Mouse (Mus musculus) neural tube, embryonic 10.5 days (tissue): ENCODE data around the gene Myo10.

ENCODE experiments used
- DNase-seq: peaks from one replicate; pipeline ENCODE4 v3.0.0-alpha.2; 2017; ENCODE audit warnings: low spot score; ENCODE audit errors: extremely low spot score

Gene Myo10

DNA sequence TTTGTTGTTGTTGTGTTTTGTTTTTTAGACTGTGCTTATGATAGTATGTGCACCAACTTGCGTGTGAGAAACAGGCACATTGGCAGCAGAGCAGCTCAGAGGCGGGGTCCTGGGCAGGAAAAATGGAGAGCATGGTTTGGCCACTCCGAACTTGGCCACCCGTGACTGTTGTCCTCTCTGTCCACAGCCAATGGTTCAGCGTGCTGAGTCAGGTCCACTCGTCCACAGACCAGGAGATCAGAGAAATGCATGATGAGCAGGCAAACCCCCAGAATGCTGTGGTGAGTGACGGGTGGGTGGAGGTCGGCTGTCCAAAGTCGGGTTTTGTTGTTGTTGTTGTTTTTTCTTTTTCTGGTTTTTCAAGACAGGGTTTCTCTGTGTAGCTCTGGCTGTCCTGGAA lies 173.2 kb downstream of the Myo10 start:
- DNase-seq = no peak

DNA sequence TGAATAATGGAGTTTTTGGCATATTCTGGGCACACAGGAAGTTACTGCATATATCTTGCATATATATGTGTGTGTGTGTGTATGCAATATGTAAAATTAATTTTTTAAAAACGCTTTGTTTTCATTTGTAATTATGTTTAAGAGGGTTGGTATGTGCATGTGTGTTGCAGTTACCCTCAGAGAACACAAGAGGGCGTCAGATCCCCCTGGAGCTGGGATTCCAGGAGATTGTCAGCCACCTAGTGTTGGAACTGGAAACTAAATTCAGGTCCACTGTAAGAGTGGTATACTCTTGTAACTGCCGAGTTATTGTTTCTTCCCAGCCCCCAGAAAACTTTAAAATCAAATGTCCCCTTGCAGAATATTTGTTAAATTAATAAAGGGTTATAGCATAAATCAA lies 174.0 kb downstream of the Myo10 start:
- no peak for DNase-seq

DNA sequence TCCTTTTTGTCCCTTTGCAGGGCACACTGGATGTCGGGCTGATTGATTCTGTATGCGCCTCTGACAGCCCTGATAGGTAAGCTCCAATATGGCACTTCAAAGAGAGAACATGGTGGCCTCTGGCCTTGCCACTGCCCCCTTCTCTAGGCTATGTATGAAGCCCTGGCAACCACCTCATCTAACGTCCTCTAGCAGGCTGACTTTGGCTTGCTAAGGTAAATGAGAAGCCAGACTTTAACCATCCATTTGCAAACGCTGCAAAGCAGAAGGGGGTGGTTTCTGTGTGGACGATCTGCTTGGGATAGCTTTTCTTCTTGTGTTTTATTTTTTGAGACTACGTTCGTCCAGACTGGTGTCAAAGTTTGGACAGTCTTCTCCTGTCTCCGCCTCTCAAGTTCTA lies 174.9 kb downstream of the Myo10 start:
- no peak for DNase-seq

DNA sequence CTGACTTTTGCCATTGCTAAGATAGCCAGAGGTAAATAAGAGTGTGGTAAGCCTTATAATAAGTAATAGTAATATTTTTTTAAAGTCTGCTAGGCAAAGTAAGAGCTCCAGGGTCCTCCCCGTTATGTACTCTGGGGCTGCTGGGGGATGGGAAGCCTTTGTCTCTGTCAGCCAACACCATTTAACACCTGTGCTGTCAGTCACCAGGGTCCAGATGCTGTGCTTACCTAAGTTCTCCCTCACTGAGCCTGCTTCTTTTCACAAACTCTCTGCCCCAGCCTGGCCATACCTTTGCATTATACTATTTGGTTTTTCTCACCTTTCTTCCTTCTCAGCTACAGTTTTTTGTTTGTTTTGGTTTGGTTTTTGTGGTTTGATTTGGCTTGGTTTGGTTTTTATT lies 175.6 kb downstream of the Myo10 start:
- DNase-seq = no peak

DNA sequence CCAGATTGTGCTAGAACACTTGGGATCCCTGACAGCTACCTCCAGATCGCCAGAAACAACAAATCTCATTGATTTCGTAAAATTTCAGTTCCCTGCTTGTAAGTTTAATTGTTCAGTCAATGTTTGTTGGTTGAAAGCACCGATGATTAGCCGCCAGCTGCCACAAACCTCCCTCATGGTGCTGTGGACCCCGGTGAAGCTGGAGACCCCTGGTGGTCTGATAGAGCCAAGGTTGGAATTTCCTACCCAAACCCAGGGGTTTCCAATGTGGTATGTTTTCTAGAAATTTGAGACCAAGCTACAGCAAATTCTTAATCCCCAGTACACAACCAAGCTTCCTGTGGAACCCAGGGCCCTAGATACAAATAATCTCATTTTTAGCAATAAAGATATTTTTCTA lies 179.4 kb downstream of the Myo10 start:
- DNase-seq = no peak

DNA sequence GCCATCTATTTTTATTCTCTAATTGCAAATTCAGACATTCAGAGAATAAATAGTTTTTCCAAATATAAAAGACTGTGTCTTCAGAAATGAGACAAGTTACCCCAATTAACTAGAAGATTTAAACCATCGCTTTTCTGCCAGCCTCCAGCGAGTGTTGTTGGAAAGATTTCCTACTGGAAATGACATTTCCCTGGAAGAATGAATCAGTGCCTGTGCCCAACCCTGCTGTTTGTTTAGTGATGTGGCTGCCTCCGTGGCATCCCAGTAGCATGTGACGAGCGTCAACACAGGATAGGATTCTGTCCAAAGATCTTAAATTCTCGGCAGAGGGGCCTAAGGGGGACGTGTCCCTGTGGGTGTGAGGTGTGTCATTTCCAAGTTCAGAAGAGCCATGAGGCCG lies 179.9 kb downstream of the Myo10 start:
- no peak for DNase-seq

DNA sequence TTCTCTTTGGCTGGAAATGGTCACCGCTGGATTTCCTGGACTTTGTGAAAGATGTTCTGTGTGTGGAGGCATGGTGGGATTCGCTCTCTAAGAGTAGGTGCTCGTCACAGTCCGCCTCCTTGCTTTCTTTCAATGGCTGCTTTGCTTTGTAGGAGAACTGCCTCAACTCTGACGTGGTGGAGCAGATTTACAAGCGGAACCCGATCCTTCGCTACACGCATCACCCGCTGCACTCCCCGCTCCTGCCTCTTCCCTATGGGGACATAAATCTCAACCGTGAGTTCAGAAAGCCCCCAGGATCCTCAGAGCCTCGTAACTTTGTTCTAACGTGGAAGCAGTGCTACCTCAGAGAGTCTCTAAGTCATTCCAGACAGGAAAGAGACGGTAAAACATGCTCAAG lies 180.8 kb downstream of the Myo10 start:
- no peak for DNase-seq

DNA sequence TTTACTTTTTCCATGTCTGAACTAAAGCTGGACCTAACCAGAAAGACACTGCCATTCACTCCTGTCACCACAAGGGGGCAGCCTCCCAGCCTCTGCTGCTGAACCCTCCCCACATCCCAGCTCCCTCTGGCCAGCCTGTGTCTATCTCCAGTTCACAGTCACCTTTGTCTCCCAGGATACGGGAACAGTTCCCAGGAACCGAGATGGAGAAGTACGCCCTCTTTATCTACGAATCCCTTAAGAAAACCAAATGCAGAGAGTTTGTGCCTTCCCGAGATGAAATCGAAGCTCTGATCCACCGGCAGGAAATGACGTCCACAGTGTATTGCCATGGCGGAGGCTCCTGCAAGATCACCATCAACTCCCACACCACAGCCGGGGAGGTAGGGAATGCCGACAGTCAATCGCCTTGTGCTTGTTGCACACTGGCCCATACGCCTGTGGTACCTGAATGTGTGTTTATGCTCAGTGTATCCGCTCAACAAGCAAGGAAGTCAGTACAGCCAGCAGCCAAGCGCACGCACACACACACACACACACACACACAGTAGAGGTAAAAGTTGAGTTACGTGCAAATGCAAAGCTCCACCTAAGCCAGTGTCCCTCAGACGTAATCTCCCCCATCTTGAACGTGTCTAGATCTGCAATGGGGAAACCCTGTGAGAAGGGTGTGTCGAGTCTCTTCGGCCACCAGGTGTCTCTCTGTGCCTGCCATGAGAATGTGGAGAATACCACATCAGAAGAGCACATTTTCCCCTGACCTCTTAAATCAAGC lies 183.2 kb downstream of the Myo10 start:
- DNase-seq = peak; percentile 57

DNA sequence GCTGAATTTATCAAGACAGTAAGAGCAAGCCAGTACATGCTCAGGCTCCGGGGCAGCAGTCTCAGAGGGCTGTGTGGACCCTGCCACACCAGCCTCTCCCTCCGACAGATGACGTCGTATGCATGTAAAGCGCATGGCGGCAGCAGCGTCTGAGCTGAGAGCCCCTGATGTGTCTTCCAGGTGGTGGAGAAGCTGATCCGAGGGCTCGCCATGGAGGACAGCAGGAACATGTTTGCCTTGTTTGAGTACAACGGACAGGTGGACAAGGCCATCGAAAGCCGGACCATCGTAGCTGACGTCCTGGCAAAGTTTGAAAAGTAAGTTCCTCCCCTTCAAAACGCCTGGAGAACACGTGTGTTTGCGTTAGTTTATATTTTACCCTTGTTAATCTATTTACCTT lies 184.0 kb downstream of the Myo10 start:
- no peak for DNase-seq

DNA sequence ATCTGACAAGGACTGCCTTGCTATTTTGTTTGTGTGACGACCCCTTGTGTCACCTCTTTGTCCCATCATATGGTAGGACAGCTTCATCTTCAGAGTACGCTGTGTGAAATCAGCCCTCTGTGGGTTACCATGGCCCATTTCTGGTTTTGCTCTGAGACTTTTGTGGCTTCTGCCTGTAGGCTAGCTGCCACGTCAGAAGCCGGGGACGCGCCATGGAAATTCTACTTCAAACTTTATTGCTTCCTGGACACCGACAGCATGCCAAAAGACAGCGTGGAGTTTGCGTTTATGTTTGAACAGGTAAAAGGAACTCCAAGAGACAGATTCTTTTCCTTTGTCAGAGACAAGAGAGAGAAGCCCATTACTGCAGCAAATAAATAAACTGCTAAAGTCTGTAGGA lies 184.6 kb downstream of the Myo10 start:
- no peak for DNase-seq

DNA sequence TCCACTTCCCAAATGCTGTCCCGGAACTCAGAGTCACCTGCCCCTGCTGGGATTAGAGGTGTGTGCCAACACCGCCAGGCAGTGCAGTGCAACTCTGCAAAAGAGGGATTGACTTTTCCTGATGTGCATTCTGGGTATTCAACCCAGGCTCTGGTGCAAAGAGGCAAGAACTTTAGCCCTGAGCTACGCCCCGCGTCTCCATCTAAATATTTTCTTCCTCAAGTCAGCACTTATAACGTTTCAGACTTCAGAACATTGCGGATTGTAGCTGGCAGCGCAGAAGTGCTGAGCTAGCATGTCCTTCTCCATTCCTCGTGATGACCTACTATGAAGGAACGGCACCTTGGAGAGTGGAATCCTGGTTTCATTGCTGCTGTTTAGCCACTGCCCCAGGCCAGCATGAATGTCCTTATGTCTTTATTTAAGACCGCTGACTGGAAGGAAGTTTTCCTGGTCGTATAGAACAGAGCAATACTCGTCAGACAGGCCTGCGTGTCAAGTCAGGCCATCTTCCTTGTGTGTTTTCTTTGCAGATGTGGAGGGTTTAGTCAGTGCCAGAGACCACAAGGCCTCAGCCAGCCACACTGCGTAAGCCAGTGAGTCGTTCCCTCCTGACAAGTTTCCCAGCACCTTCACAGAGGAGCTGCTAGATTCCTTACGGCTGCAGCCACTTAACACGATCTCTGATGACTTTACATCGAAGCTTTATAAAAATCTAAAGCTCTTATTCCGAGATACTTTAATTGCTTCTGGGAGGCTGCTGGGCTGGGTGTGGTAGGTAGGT lies 186.5 kb downstream of the Myo10 start:
- no peak for DNase-seq

DNA sequence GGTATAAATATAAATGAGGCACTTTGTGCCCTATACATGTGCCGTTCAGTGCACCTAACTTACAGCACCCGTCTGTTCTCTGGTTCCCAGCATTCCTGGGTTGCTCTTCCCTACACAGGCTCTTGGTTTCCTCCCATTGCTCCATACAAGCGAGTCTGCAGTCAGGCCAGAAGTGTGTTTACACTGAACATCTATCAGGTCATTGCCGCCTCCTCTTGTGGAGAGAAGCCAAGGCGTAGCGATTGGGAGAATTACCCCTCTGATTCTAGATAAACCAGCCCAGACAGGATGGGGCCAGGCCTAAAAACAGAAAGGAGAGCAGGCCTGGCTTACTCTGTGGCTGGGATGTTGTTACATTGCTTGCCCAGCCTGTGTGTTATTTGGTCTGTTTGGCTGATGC lies 187.3 kb downstream of the Myo10 start:
- DNase-seq = no peak

DNA sequence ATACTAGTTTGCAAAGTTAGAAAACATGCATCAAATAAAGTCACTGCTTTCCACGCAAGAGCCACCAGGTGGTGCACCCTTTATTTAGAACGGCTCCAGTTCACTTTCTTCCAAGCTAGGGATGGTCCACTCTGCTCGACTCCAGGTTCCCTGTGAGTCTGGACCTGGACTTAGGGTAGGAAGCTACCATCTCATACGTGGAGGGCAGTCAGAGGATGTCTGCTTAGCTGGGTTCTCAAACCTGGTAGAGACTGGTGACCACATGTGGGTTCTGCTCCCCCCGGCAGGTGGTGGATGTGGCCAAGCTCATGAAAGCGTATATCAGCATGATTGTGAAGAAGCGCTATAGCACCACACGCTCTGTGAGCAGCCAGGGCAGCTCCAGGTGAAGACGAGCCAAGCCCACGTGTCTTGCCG lies 189.5 kb downstream of the Myo10 start:
- no peak for DNase-seq

DNA sequence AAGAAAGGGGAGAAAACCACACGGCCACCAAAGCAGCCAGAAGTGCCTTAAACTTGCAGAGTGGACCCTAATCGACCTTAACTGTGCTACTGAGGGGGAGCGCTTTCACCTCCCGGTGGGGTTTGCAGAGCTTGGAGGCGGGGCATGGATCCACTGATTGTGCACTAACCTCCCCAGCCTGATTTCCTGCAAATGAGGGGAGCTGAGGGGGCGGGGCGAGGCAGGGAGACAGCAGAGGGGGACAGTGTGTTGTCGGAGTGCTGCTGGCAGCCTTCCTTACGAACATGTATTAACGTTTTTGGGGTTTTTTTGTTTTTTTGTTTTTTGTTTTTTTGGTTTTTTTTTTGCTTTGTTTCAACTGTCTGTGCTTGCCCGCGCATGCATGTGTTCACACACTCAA lies 190.2 kb downstream of the Myo10 start:
- DNase-seq = no peak

DNA sequence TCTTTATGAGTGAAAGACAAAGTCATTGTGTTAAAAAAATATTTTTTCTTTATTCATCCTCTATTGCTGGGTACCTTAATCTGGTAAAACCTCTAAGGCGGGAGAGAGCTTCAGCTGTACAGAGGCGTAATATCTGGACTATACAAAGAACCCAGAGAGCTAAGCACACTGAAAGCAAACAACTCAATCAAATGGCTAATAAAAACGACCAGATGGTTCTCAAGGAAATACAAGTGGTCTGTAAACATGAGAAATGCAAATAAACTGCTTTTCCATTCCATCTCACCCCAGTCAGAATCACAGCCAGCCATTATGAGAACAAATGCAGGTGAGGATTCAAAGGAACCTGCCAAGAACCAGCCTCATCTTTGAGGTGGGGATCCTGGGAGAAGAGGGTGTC lies 192.2 kb downstream of the Myo10 start:
- no peak for DNase-seq

DNA sequence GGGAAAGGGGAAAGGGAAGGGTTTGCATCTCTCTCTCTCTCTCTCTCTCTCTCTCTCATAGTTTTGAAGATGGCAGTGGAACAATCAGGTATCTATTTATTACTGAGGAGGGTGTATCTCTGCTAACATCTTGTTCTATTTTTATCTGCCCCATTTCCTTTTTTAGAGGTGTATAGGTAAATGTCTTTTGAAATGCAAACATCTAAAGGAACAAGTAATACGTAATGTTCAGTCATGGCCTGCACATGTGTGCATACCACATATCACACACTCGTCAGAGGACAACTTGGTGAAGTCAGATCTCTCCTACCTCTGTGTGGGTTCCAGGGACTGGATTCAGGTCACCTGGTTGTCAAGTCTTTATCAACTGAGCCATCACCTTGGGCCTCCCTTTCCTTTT lies 194.9 kb downstream of the Myo10 start:
- DNase-seq = no peak

DNA sequence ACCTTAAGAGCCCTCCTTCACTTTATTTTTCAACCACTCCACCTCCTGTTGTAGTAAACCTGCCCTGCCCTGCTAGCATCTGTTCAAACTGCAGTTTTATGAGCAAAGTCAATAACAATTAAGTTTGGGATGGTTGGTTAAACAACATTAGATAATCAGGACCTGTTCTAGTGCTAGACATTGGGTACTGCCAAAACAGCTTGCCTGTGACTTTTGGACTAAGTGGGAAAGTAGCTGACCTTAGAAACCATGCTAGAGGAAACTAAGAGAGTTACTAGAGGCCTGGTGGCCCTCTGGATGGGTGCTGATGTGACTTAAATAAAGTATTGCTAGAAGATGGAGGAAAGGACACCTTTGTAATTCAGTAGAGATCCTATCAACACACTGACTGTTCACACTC lies 199.7 kb downstream of the Myo10 start:
- no peak for DNase-seq

DNA sequence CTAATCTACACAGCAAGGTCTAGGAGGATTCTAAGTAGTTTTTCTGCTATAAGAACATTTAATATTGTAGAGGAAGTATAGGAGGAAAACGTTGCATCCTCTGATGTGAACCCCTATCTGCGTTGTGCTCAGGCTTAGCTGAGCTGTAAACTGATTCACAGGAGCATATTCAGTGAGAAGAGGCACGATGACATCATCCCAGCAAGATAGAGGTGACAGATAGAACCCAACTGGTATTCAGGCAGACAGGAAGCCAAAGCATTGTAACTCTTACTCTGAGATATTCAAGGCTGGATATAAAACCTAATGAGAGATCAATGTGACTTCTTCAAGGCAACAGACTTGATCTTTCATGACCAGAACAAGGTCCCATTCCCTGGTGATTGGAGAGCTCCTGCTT lies 200.3 kb downstream of the Myo10 start:
- DNase-seq = no peak

DNA sequence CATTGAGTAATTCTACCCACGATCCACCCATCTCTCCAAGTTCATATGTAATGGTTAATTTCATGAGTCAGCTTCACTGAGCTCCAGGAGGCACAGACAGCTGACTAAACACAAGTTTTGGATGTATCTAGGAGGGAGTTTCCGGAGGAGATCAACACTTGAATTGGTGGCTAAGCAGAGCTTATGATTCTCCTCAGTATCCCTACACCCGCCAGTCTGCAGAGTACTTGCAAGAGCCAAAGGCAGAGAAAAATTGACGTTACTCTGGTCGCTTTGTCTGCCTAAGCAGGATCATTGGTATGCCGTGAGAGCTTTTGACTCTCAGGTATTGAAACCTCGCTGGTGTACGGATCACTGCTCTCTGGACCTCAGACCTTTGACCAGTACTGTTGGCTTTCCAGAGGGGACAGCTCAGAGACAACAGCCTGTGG lies 204.2 kb downstream of the Myo10 start:
- no peak for DNase-seq

DNA sequence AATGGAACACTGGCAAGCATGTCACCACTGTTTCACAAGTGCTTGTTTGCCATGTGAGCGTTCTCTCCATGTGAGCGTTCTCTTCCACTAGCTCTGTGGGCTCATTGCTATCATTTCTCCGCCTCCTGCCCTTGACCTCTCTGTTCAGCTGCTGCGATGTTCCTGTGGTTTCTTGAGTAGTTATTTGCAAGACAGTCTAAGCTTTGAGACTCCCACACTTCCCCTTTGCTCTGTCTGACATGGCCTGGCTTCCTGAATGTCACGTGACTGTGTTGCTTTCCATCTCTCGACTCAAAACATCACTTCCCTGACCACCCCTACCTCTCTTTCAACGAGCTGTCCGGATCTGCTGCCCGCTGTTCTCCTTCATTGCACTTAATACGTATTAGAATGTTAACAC lies 206.1 kb downstream of the Myo10 start:
- DNase-seq = no peak

DNA sequence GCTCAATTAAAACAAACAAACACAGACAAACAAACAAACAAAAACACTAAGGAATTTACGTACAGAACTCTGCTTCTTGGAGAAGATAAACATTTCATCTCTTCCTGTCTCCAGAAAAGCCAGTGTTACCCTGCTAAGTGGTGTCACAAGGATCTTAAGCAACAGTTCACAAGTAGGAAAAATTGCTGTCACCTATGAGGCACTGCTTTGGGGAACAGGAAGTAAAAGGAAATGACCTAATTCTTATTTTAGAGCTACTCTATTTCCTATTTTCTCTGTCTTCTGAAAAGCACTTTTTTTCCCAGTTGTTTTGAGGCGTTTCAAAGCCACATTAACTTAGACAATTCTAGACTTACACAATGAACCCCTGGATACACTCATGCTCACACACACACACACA lies 208.1 kb downstream of the Myo10 start:
- no peak for DNase-seq

DNA sequence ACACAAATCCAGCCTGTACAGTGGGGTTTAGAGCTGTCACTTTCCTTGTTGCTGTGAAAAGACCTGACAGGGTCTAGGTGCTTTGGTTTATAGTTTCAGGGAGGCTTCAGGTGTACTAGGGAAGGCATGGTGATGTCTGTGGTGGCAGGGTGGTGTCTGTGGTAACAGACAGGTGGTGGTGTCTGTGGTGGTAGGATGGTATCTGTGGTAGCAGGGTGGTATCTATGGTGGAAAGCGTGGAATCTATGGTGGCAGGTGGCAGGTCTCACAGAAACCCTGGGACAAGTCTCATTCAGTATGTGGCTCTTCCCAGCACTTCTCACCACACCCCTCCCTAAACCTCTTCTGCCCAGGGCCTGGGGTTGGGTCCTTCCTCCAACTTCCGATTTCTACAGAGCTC lies 212.0 kb downstream of the Myo10 start:
- no peak for DNase-seq
